Mouse (Mus musculus): ENCODE measurements at regions not wholly inside any gene's neighbourhood (a gene's known extent, or its start where the extent isn't known, plus 50 kb on each side); places are given as distances from the start of the nearest gene placed in this dataset.
"Not testable (repeated sequence)": the region's sequence is repeated elsewhere in the genome, so short reads cannot be mapped to it uniquely, and the experiment has no call there.

GRCm38 (mm10) chr6:22474604-22475003, 118.6 kb upstream of the Fam3c start:
- H3K27ac ChIP-seq (ENCODE audit: insufficient read depth, low read depth, low read length), result peak overlapping the region; percentile 96
- no peak overlapping the region for H3K4me3 ChIP-seq (ENCODE audit: insufficient read depth, low read length)
- TF ChIP-seq POLR2A (IDR thresholded peaks at IDR 0.05; ENCODE audit: borderline replicate concordance, low read depth, low read length) (no peak), CTCF (IDR thresholded peaks at IDR 0.05; ENCODE audit: low read depth, low read length) (no peak)
- peaks cover 16% of the 10 kb centered on the region for H3K4me1 ChIP-seq (ENCODE audit: control insufficient read depth, insufficient read depth, low read length)

GRCm38 (mm10) chr6:22474011-22474410, 118.0 kb upstream of the Fam3c start:
- no peak overlapping the region for H3K4me3 ChIP-seq (ENCODE audit: insufficient read depth, low read length)
- H3K27ac ChIP-seq (ENCODE audit: insufficient read depth, low read depth, low read length), result peak overlapping the region; percentile 96
- H3K4me1 ChIP-seq (ENCODE audit: control insufficient read depth, insufficient read depth, low read length), result peaks cover 16% of the 10 kb centered on the region
- TF ChIP-seq POLR2A (IDR thresholded peaks at IDR 0.05; ENCODE audit: borderline replicate concordance, low read depth, low read length) (no peak), CTCF (IDR thresholded peaks at IDR 0.05; ENCODE audit: low read depth, low read length) (no peak)

DNA sequence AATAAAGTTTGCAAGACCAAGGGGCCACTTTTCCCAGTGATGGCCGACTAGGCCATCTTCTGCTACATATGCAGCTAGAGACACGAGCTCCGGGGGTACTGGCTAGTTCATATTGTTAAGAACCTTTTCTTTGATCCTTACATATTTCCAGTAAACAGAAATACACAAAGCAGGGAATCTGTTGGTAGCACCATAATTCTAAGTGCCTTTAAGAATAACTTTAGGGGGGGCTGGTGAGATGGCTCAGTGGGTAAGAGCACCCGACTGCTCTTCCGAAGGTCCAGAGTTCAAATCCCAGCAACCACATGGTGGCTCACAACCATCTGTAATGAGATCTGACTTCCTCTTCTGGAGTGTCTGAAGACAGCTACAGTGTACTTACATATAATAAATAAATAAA, 116.4 kb upstream of the Fam3c start:
- not testable (repeated sequence) for H3K4me3 ChIP-seq (ENCODE audit: insufficient read depth, low read length); H3K27ac ChIP-seq (ENCODE audit: insufficient read depth, low read depth, low read length)
- peaks cover 16% of the 10 kb centered on the region for H3K4me1 ChIP-seq (ENCODE audit: control insufficient read depth, insufficient read depth, low read length)

DNA sequence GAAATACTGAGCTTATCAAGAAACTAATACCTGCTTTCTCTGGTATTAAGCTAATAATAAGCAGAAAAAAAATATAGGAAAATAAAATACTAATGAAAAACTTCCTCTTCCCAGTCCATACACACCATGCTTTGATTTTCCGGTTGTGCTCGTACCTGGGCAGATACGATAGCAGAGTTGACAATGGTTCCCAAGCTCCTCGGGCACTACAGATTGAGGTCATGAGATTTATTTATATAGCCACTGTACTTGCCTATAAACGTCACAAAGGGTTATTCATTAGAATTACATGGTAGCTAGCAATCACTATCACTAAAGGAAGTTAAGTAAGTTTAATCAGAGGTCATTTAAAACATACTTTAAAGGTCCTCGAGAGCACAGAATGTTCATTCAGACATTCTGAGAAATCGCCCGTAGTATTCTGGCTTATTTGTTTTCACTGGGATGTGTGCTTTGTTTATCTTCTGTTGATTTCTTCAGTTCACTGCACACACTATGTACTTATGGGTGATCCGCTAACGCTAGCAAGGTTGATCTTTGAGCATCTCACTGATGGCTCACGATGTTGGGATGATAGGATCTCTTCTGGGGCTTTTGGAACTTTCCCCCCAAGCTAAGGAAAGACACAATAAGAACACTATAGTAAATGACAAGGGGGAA, 111.4 kb upstream of the Fam3c start:
- Histone ChIP-seq H3K27ac (ENCODE audit: insufficient read depth, low read depth, low read length) (no peak overlapping the region), H3K4me1 (ENCODE audit: control insufficient read depth, insufficient read depth, low read length) (no peaks in the 10 kb centered on the region), H3K4me3 (ENCODE audit: insufficient read depth, low read length) (no peak overlapping the region)
- no peak for TF ChIP-seq CTCF (IDR thresholded peaks at IDR 0.05; ENCODE audit: low read depth, low read length)
- TF ChIP-seq POLR2A (IDR thresholded peaks at IDR 0.05; ENCODE audit: borderline replicate concordance, low read depth, low read length), result no peak

GRCm38 (mm10) chr6:22465926-22466325, 109.9 kb upstream of the Fam3c start:
- TF ChIP-seq CTCF (IDR thresholded peaks at IDR 0.05; ENCODE audit: low read depth, low read length) (no peak), POLR2A (IDR thresholded peaks at IDR 0.05; ENCODE audit: borderline replicate concordance, low read depth, low read length) (no peak)
- no peaks in the 10 kb centered on the region for H3K4me1 ChIP-seq (ENCODE audit: control insufficient read depth, insufficient read depth, low read length)
- no peak overlapping the region for H3K27ac ChIP-seq (ENCODE audit: insufficient read depth, low read depth, low read length)
- H3K4me3 ChIP-seq (ENCODE audit: insufficient read depth, low read length), result no peak overlapping the region

DNA sequence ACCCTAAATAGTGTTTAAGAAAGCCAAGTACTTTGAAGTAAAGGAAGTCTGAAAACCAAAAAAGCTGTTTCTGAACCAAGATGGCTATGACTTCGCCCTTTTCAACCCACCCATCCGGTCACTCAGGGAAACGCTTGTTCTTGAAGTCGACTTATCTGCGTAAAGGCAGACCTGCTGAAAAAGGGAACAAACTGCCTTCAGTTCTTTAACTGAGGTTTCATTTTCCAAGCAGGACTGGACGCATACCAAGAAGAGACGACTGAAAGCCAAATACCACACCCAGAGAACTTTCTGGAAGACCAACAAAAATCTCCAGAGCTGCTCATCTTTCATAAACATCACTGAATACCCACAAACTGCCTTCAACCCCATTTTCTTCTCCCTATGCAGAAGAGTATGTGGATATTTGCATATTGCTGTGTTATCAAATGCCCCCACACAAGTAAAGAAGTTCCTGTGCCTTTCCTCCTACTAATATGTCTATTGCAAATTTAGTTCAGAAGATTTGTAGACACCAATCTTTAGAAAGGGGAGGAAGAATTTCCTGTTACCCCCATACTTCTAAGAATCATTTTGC, 103.5 kb upstream of the Fam3c start:
- Histone ChIP-seq H3K4me3 (ENCODE audit: insufficient read depth, low read length) (no peak overlapping the region), H3K27ac (ENCODE audit: insufficient read depth, low read depth, low read length) (peak overlapping the region; percentile 30; the same call in 1 of the 2 replicates), H3K4me1 (ENCODE audit: control insufficient read depth, insufficient read depth, low read length) (peaks cover 6% of the 10 kb centered on the region)
- TF ChIP-seq POLR2A (IDR thresholded peaks at IDR 0.05; ENCODE audit: borderline replicate concordance, low read depth, low read length) (no peak), CTCF (IDR thresholded peaks at IDR 0.05; ENCODE audit: low read depth, low read length) (no peak)

DNA sequence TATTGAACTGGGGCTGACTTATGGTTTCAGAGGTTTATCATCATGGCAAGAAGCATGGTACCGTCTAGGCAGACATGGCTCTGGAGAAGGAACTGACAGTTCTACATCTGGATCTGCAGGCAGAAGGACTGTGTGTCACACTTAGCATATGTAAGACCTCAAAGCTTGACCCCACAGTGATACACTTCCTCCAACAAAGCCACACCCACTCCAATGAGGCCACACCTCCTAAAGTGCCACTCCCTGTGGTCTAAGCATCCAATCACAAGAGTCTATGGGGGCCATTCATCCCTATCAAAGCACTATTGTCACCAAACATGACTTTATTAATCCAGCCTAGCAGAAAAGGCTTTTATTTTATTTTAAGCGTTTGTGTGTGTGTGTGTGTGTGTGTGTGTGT, 96.2 kb upstream of the Fam3c start:
- Histone ChIP-seq H3K4me3 (ENCODE audit: insufficient read depth, low read length) (no peak overlapping the region), H3K27ac (ENCODE audit: insufficient read depth, low read depth, low read length) (no peak overlapping the region), H3K4me1 (ENCODE audit: control insufficient read depth, insufficient read depth, low read length) (peaks cover 11% of the 10 kb centered on the region)
- TF ChIP-seq POLR2A (IDR thresholded peaks at IDR 0.05; ENCODE audit: borderline replicate concordance, low read depth, low read length), result no peak
- TF ChIP-seq CTCF (IDR thresholded peaks at IDR 0.05; ENCODE audit: low read depth, low read length), result no peak

- Histone ChIP-seq H3K4me1 (ENCODE audit: control insufficient read depth, insufficient read depth, low read length) (peaks cover 11% of the 10 kb centered on the region), H3K27ac (ENCODE audit: insufficient read depth, low read depth, low read length) (no peak overlapping the region), H3K4me3 (ENCODE audit: insufficient read depth, low read length) (no peak overlapping the region)
- no peak for TF ChIP-seq POLR2A (IDR thresholded peaks at IDR 0.05; ENCODE audit: borderline replicate concordance, low read depth, low read length)
- TF ChIP-seq CTCF (IDR thresholded peaks at IDR 0.05; ENCODE audit: low read depth, low read length), result no peak
Observed at GRCm38 (mm10) chr6:22450501-22450900, 94.5 kb upstream of the Fam3c start.

DNA sequence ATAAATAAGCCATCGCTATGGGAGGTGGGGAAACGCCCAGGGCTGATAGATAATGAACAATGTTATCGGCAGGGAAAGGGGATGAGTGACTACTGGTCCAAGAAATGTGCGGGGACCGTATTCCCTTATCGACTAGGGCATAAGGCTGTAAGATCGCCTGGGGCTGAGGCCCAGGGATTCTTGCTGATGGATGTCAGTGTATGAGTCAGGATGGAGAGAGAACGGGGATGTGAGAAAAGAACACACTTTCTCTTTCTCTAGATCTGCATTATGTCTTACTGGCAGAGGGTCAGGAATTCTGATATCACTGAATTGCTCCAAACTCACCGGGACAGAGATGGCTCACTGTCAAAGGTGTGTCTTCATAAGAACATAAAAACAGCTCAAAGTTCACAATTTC, 92.9 kb upstream of the Fam3c start:
- TF ChIP-seq CTCF (IDR thresholded peaks at IDR 0.05; ENCODE audit: low read depth, low read length) (no peak), POLR2A (IDR thresholded peaks at IDR 0.05; ENCODE audit: borderline replicate concordance, low read depth, low read length) (no peak)
- Histone ChIP-seq H3K4me3 (ENCODE audit: insufficient read depth, low read length) (no peak overlapping the region), H3K4me1 (ENCODE audit: control insufficient read depth, insufficient read depth, low read length) (peaks cover 11% of the 10 kb centered on the region), H3K27ac (ENCODE audit: insufficient read depth, low read depth, low read length) (no peak overlapping the region)

GRCm38 (mm10) chr6:22447636-22448035, 91.6 kb upstream of the Fam3c start:
- TF ChIP-seq POLR2A (IDR thresholded peaks at IDR 0.05; ENCODE audit: borderline replicate concordance, low read depth, low read length) (no peak), CTCF (IDR thresholded peaks at IDR 0.05; ENCODE audit: low read depth, low read length) (no peak)
- H3K4me1 ChIP-seq (ENCODE audit: control insufficient read depth, insufficient read depth, low read length), result peaks cover 6% of the 10 kb centered on the region
- H3K27ac ChIP-seq (ENCODE audit: insufficient read depth, low read depth, low read length), result no peak overlapping the region
- no peak overlapping the region for H3K4me3 ChIP-seq (ENCODE audit: insufficient read depth, low read length)
